Mouse (Mus musculus) small intestine, adult 2 months (tissue): ENCODE measurements around the gene Mrpl37. TPM values are rescaled to one million over a fixed set of nuclear protein-coding genes. Genes with fewer than 3 reads are reported as not detected.

Experiments
- H3K27ac ChIP-seq: fragments of 200-500 bp; 2 replicates; pipeline ENCODE4 v1.5.1; 2012; ENCODE audit warnings: low read depth, low read length, control low read depth, inconsistent platforms; ENCODE audit not compliant: insufficient read depth
- H3K27me3 ChIP-seq: fragments of 200-500 bp; 2 replicates; pipeline ENCODE4 v1.6.1; 2012; ENCODE audit warnings: mild to moderate bottlenecking, moderate library complexity, low read length, inconsistent platforms; ENCODE audit not compliant: control insufficient read depth, insufficient read depth
- H3K36me3 ChIP-seq: fragments of 200-500 bp; 2 replicates; pipeline ENCODE4 v1.6.1; 2012; ENCODE audit warnings: mild to moderate bottlenecking, low read length, control low read depth, inconsistent platforms; ENCODE audit not compliant: control insufficient read depth, insufficient read depth
- H3K4me1 ChIP-seq: fragments of 200-500 bp; 2 replicates; pipeline ENCODE4 v1.6.1; 2012; ENCODE audit warnings: low read length, inconsistent platforms, mixed read lengths; ENCODE audit not compliant: control insufficient read depth, insufficient read depth, insufficient read length
- H3K4me3 ChIP-seq: fragments of 200-500 bp; 2 replicates; pipeline ENCODE4 v1.5.1; 2012; ENCODE audit warnings: low read depth, mild to moderate bottlenecking, control low read depth, inconsistent platforms, low read length, moderate library complexity
- CTCF ChIP-seq: fragments of 200-500 bp; IDR thresholded peaks from 2 replicates; pipeline ENCODE4 v1.5.1; 2012; ENCODE audit warnings: low read depth, mild to moderate bottlenecking, control low read depth, inconsistent platforms, low read length, moderate library complexity, mixed read lengths; ENCODE audit not compliant: insufficient replicate concordance, insufficient read length; ENCODE audit errors: extremely low read depth
- POLR2A ChIP-seq: fragments of 200-500 bp; IDR thresholded peaks from 2 replicates; pipeline ENCODE4 v1.6.1; 2012; ENCODE audit warnings: low read depth, mild to moderate bottlenecking, control low read depth, inconsistent platforms, low read length, moderate library complexity
- WGBS: fragments of 180-500 bp; shearing (Covaris S2); methylation state at CpG from one replicate; pipeline ENCODE4 v1.1.7; 2018; 5-methylcytosine and 5-hydroxymethylcytosine counted together
- polyA plus RNA-seq: library from polyadenylated mRNA; depleted of rRNA; stranded (reverse); fragments of >200 nt; gene quantifications from 2 replicates; pipeline ENCODE4 v1.2.3, GENCODE M21; 2012

Gene Mrpl37
- polyA plus RNA-seq, 1 experiment, result 36.5 TPM

DNA sequence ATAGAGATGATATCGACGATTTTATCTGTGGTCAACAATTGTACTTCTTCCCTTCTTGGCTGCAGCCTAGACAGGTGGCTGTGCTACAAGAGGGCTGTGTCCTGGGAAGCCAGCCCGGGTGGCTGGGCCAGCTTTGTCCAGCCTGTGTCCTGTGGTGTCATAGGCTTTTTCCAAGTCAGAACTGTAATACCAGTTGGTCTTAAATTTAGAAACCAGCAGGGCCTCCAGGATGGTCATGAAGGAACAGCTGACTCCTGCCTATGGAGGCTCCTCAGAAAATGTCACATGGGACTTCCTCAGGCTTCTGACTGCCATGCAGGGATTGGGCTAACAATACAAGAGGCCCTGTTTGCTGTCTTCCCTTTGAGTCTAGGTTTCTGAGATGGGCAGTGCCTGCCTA is 54.1 kb downstream of the Mrpl37 start:
- WGBS, result 69% methylated on average over 3 of the region's 3 CpGs
- Histone ChIP-seq H3K27me3 (no peaks in the 10 kb centered on the region), H3K36me3 (no peaks in the 10 kb centered on the region), H3K27ac (no peak overlapping the region), H3K4me1 (peaks cover 12% of the 10 kb centered on the region), H3K4me3 (no peak overlapping the region)
- no peak for TF ChIP-seq CTCF
- TF ChIP-seq POLR2A, result no peak

DNA sequence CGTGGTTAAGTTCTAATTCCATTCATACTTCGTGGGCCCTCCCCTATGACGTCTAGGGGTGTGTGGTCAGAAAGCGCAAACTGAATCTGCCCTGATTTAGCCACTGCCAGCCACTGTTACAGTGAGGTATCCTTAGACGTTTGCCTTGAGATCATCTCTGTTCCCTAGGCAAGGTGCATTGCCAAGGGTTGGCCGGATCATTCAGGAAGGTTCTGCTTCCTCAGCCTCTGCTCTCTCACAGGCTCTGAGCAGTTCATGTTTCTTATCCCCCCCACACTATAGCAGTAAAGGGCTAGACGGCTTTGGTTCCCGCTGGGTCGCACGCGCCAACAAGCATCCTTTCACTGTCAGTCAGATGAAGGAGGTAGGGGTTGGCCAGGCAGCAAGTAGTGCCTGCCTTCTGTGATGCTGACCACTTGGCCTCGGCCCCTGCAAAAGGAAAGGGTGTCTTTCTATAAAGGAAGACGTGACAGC is 54.6 kb downstream of the Mrpl37 start:
- 80% methylated on average over 13 of the region's 13 CpGs for WGBS

DNA sequence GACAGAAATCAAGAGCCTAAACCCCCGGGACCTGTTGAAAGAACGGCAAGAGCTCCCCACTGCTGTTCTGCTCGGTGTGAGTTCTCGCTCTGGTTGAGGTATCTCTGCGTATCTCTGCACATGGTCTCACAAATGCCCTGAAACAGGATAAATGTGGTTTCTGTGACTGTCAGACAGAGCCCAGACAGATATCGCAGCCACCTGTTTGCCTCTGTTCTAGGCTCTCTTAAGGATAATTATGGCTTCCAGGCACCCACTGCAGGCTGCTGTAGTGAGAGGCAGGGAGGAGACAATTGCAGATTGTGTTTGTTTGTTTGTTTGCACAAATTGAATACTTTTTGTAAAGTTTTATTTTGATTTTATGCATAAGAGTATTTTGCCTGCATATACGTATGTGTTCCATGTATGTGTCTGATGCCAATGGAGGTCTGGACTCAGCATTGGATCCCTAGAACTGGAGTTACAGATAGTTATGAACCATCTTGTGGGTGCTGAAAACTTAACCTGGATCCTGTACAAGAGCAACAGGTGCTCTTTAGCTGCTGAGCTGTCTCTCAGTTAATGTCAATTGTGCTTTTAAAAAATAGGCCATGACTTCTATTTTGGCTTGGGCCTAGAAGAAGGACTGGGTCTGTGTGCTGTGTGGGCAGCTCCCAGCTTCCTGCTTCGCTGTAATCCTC is 55.2 kb downstream of the Mrpl37 start:
- no peak overlapping the region for H3K27ac ChIP-seq
- no peaks in the 10 kb centered on the region for H3K27me3 ChIP-seq
- peaks cover 17% of the 10 kb centered on the region for H3K4me1 ChIP-seq
- 88% methylated on average over 8 of the region's 8 CpGs for whole genome bisulfite sequencing
- TF ChIP-seq CTCF (no peak), POLR2A (no peak)
- H3K4me3 ChIP-seq, result no peak overlapping the region
- no peaks in the 10 kb centered on the region for H3K36me3 ChIP-seq

More for the DNA sequence above, 54.6 kb downstream of the Mrpl37 start:
- TF ChIP-seq CTCF (no peak), POLR2A (no peak)
- H3K27me3 ChIP-seq, result no peaks in the 10 kb centered on the region
- H3K36me3 ChIP-seq, result no peaks in the 10 kb centered on the region
- no peak overlapping the region for H3K4me3 ChIP-seq
- H3K27ac ChIP-seq, result no peak overlapping the region
- H3K4me1 ChIP-seq, result peaks cover 15% of the 10 kb centered on the region

DNA sequence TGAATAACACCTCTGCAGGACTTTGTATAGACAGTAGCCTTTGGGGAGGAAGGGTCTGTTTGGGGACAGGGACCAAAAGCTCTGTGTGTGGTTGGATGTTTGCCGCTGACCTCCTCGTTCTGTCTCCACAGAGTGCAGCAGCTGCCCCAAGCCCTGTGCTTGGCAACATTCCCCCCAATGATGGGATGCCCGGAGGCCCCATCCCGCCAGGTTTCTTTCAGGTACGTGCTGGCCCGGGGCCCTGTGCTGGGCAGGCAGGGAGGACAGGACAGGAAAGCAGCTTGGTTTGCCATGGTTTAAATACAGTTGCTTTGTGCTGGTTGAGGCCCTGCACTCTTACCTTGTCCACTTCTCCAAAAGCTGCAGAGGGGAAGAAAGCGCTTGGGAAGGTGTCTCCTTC is 57.1 kb downstream of the Mrpl37 start:
- Histone ChIP-seq H3K27ac (no peak overlapping the region), H3K27me3 (no peaks in the 10 kb centered on the region), H3K4me1 (peaks cover 20% of the 10 kb centered on the region), H3K4me3 (no peak overlapping the region), H3K36me3 (no peaks in the 10 kb centered on the region)
- 90% methylated on average over 7 of the region's 7 CpGs for WGBS
- TF ChIP-seq POLR2A (no peak), CTCF (no peak)

DNA sequence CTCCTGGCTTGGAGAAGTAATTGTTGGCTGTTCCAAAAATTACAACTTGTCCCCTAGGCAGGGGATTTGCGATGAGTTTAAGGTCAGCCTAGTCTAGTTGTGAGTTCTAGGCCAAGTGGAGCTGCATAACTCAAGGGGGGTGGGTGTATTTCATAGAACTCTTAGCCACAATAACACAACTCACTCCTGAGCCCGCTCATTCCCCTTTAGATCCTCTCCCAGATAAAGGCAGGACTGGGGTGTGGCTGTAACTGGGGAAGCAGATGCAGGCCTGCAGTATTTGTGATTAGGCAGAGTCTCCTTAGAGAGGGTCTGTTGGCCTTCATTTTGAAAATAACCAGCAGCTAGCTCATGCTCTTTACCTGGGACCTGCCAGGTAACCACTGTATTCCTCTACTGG is 58.5 kb downstream of the Mrpl37 start:
- TF ChIP-seq POLR2A (no peak), CTCF (no peak)
- 80% methylated on average over 2 of the region's 2 CpGs for WGBS
- Histone ChIP-seq H3K4me1 (peaks cover 16% of the 10 kb centered on the region), H3K4me3 (no peak overlapping the region), H3K27me3 (no peaks in the 10 kb centered on the region), H3K27ac (no peak overlapping the region), H3K36me3 (no peaks in the 10 kb centered on the region)

DNA sequence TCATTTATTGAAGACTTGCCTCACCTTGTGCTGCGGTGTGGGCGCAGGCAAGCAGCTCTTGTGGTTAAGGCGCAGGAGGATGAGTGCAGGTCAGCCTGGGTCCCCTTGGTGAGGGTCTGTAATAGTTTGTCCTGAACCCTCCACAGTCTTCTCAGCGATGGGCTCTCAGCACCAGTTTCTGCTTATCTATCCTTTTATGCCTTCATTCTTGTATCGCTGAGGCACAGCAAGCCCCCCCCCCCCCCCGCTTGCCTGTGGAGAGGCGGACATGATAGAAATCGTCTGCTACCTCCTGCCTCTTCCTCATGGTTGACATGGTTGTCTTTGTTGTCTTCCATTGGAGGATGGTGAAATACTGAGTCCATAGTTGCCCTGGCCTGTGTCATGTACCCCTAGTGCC is 59.3 kb downstream of the Mrpl37 start:
- H3K27ac ChIP-seq, result no peak overlapping the region
- WGBS, result 97% methylated on average over 8 of the region's 8 CpGs
- no peak overlapping the region for H3K4me3 ChIP-seq
- H3K4me1 ChIP-seq, result peaks cover 19% of the 10 kb centered on the region
- H3K36me3 ChIP-seq, result no peaks in the 10 kb centered on the region
- TF ChIP-seq CTCF (no peak), POLR2A (no peak)
- H3K27me3 ChIP-seq, result no peaks in the 10 kb centered on the region

DNA sequence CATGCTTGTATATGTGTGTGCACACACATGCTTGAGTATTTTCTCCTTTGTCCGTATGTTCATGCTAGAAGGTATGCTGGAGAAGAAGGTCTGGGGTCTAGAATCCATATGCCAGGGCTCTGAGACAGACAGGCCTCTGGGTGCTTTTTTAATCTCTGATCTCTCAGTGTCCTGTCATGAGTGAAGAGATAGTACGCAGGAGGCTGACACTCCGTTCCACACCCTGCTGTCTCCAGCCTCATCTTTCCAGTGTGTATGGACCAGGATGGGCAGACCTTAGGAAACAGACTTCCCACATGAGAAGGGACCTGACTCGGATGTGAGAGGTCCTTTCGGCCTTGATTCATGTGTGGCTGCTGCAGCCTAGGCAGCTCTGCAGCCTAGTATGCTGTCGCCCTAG is 59.9 kb downstream of the Mrpl37 start:
- no peak for TF ChIP-seq CTCF
- no peak for TF ChIP-seq POLR2A
- no peak overlapping the region for H3K4me3 ChIP-seq
- no peaks in the 10 kb centered on the region for H3K27me3 ChIP-seq
- no peaks in the 10 kb centered on the region for H3K36me3 ChIP-seq
- 91% methylated on average over 6 of the region's 6 CpGs for WGBS
- H3K4me1 ChIP-seq, result peaks cover 24% of the 10 kb centered on the region
- no peak overlapping the region for H3K27ac ChIP-seq
